10 mouse cellular contexts compared by ENCODE assay signal in genomic region chr12:112451381-112451780, GRCm38 (mm10). TPM values are rescaled to one million over a fixed set of nuclear protein-coding genes. Genes with fewer than 3 reads are reported as not detected.
"Had no signal": no experiment of that assay in that cellular context is flagged by ENCODE, and none has a peak within 500 bp of the region (broad histone marks: within the 10 kb centered on the region; RNA-seq: fewer than 3 reads in every experiment).

No protein-coding gene starts in this region.

- ATAC-seq: liver, embryonic 12.5 days had no signal

- H3K4me1 ChIP-seq: liver, embryonic 12.5 days; liver, embryonic 15.5 days had no signal

- H3K9me3 ChIP-seq: limb, embryonic 10.5 days; liver, embryonic 15.5 days; lung, embryonic 15.5 days; neural tube, embryonic 12.5 days; neural tube, embryonic 15.5 days had no signal

- H3K27ac ChIP-seq: limb, embryonic 10.5 days; limb, embryonic 13.5 days; liver, embryonic 12.5 days; liver, embryonic 15.5 days; neural tube, embryonic 12.5 days; neural tube, embryonic 15.5 days; stomach, postnatal 0 days had no signal

- H3K27me3 ChIP-seq: limb, embryonic 13.5 days; liver, embryonic 12.5 days; liver, embryonic 15.5 days; lung, embryonic 15.5 days; neural tube, embryonic 12.5 days had no signal

- H3K36me3 ChIP-seq: limb, embryonic 10.5 days; limb, embryonic 13.5 days; liver, embryonic 12.5 days; liver, embryonic 15.5 days; lung, embryonic 15.5 days; neural tube, embryonic 12.5 days; neural tube, embryonic 15.5 days had no signal

- H3K9ac ChIP-seq: limb, embryonic 13.5 days; liver, embryonic 12.5 days; liver, embryonic 15.5 days; lung, embryonic 15.5 days; neural tube, embryonic 12.5 days; neural tube, embryonic 15.5 days had no signal

- H3K4me2 ChIP-seq: limb, embryonic 13.5 days; liver, embryonic 12.5 days; liver, embryonic 15.5 days; lung, embryonic 15.5 days; neural tube, embryonic 12.5 days; neural tube, embryonic 15.5 days had no signal

- H3K4me3 ChIP-seq: limb, embryonic 10.5 days; limb, embryonic 13.5 days; liver, embryonic 12.5 days; liver, embryonic 15.5 days; lung, embryonic 15.5 days; megakaryocyte, embryonic 14.5 days; neural tube, embryonic 12.5 days; neural tube, embryonic 15.5 days had no signal

- DNase-seq: right cerebral cortex, adult 18-20 months had no signal

RNA-seq across cellular contexts. Expression of gene A530016L24Rik, which starts 37.9 kb away (rescaled TPM):
- polyA plus RNA-seq: limb, embryonic 10.5 days; liver, embryonic 12.5 days; liver, embryonic 15.5 days; stomach, postnatal 0 days had no signal
